Mouse (Mus musculus) embryo, embryonic 11.5 days (tissue): Measurements from ENCODE around the gene Enpp5.
A peak's percentile ranks its signal among the peaks of the same experiment; 100 is the strongest.

Source experiments
- DNase-seq: peaks from one replicate; pipeline ENCODE4 v3.0.0-alpha.2; 2012; ENCODE audit warnings: low read depth, low spot score

Gene Enpp5

DNA sequence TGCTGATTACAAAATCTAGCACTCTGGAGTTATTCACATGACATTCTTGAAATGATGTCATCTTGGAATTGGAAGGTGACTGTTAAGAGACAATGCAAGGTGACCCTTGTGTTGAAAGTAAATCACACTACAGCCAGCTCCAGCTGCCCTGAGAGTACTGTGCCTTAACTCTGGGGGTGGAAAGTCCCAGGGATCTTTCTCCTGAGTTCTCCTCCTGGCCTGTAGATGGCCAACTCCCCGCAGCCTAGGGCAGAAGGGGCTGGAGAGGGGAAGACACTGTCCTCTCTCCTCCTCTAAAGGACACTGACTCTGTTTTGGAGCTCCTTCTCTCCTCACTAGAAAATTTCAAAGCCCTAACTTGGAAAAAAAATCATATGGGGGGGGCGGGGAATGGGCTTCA, 12.9 kb downstream of the Enpp5 start:
- DNase-seq = no peak

DNA sequence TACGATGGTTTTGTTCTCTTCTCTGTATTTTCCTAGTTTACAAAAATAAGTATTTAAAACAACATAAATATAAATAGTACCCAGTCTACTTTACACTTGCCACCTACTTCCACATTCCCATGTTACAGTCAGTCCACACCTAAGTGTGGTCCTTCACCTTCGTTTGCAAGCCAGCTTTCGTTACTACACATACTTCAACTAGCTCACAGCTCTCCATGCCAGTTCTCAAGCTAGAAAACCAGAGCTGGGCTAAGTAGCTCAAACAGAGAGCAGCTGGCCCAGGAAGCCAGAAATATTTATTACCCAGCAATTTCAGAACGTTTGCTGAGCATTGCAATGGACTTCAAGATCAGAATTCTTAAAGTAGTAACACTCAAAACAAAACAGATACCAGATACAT, 21.9 kb downstream of the Enpp5 start:
- no peak for DNase-seq

DNA sequence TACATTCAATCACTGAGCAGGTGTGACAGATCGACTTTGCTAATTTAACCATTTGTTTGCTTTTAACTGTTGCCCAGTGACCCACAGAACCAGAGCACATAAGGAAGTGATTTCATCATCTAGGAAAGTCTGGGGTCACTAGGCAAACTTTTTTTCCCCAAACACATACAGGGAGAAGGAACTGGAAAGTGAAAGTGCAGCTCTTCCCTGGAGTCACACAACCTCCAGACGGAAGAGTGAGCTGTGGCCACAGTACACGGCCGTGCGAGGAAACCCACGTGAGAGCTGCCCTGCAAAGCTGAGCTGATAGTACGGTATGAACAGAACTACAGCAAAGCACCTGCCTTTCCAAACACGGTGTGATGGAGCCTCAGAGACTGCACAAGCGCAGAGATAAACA, 22.3 kb downstream of the Enpp5 start:
- no peak for DNase-seq

DNA sequence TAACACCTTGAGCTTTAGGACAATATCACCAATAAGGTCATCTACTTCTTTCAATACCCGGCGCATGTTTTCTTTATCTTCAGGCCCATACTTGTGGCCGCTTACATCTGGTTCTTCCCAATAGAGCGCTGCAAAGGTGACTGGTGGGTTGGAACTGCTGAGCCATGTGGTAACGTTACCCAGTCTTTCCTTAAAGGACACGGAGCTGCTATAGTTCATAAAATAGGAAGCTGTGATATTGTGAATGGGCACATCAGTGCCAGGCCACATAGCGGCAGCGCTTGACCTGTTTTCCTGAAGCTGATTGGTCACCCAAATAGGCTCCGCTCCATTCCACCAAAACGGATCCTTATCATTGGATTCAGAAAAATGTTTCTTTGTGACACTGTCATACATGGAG, 23.3 kb downstream of the Enpp5 start:
- DNase-seq = no peak

DNA sequence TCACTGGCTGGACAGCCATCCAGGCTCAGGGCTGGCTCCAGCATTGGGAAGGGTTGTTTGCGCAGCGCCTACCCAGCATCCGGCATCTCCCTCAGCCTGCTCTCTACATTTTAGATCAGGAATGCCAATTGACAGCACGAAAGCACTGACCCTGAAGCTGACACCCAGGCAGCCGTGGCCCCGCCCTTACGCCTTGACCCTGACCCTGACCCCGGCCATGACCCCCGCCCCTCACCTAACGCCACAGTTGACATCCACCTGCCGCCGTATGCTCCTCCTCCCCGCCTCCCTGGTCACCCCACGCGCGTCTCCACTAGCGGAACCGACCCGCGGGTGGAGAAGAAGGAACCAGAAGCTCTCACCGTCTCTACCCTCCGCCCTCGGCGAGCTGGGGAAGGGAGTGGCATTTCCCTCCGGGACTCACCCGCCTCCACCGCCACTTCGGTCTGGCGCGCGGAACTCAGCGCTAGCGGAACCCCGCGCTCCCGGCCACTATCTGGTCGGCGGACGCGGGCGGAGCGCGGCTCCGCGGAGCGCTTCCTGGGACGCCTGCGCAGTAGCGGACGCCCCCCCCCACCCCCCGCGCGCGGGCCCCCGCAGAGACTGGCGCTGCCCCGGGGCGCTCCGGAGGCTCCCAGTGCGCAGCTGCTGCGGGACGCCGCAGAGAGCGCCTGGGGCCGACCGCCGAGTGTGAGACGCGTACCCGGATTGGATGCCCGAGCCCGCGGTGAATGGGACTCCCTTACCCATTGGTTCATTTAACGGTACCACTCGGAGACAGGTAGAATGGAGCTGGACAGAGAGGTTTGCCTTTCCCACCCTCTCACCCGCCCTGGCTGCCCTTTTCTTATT, 26.9 kb downstream of the Enpp5 start, which contains the start of gene Enpp4:
Gene Enpp4 (minus strand): TSS at position 523 of the 852 bp plus-strand sequence.
- peak; percentile 73 for DNase-seq

DNA sequence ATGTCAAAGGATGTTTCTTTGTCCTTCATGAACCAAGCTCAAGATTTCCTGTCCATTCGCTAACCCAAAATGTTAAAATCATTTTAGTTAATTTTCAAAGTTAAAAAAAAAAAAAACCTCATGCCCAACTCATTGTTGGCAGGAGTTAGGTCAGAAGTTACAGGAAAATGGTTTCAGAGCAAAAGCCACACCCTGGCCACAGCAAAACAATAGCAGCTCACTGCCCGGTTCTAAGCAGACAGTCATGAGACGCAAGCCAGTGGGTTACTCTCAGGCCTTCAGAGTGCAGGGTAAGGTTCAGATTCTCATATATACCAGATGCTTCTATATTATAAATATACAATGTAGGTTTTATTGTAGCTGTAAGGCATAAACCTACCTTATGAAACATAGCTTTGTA, 29.7 kb downstream of the Enpp5 start:
- DNase-seq = no peak

DNA sequence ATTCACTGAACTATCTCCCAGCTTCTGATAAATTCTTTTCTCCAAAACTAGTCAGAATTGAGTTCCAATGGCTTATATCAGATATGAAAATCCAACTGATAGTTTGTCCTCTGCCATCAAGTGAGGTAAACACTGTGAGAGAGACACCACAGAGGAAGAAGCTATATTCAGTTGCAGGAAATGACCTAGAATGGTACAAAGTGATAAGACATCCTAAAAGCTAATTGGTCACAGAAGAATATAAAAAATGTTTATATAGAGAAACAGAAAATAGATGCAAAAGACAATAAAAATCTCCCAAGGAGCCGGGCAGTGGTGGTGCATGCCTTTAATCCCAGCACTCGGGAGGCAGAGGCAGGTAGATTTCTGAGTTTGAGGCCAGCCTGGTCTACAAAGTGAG, 38.0 kb downstream of the Enpp5 start:
- DNase-seq = no peak

DNA sequence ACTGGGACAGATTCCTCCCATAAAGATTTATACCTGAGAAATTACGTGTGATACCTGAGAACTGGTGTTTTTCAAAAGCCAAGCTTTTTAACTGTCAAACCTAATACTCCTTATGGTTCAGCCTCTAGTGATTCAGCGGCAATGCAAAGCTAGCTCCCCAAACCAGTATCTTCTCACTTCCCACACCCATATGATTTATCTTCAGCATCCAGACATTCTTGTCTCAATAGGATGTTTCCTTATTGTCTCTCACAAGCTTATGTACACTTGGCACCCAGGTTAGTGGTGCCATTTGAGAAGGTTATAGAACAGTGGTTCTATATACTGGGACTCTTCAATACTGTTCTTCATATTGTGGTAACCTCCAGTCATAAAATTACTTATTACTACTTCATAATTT, 39.1 kb downstream of the Enpp5 start:
- no peak for DNase-seq

DNA sequence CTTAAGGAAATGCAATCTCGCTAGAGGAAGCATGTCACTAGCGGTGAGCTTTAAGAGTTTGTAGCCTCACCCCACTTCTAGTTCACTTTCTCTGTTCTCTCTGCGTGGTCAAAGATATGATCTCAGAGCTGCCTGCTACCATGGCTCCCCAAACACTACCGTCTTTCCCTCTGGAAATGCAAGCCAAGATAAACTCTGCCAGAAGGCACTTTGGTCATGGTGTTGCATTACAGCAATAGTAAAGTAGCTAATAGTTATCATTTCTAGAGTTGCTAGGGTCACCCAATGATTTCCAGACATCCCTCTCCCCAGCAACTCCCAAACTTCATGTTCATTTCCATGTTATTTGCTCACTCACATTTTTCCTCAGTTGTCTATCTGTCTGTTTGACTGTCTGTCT, 39.6 kb downstream of the Enpp5 start:
- DNase-seq = no peak

DNA sequence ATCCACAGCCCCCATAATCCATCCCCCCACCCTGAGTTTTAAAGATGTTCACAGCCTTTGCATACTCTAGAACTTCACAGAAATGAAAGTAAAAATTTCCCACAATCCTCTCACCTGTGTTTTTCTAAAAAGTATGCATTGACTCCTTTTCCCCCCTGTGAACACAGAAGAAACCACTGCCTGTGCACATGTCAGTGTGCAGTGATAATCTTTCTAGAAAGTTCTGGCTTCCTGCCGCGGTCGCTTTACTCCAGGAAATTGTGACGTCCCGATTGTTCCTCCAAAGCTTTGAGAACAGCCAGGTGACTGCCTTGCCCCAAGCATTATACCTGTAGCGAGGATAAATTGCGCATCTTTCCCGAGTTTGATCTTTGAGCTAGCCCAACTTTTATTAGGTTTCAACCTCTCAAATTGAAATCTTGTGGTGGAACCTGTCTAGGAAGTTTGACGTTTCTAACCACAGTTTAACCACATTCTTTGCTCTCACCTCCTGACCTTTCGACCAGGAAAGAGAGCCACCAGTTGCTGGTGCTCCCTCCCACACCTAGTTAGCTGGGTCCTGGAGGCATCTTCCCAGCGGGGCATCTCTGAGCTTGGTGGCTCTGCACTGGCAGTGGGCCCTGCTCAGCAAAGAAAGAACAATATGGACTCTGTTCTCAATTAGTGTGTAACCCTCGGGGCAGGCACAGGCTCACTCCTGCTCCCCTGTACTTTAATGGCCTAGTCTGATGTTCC, 42.9 kb downstream of the Enpp5 start:
- no peak for DNase-seq

DNA sequence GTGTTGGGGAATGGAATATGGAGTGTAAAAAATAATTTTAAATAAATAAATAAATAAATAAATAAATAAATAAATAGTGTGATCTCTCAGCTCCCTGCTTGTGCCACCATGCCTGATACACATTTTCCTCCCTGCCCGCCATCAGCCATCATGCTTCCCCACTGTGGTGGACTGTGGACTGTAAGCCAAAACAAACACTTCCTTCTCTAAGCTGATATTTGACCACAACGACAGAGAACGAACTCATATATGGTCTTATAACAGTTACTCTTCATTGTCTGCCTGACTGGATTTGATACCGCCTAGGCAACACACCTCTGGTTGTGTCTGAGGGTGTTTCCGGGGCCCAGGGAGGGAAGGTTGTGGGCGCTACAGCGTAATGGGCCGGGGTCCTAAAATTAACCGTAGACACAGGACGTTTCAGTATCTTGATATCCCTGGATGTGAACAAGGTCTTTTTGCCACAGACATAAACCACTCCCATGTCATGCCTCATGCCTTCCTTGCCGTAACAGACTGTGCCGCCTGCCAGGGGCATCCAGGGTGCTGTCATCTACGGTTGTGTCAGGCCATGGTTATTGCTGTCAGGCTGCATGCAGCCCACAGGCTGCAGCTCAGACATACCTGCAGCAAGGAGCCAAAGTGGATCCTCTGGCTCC, 50.6 kb downstream of the Enpp5 start:
- no peak for DNase-seq

DNA sequence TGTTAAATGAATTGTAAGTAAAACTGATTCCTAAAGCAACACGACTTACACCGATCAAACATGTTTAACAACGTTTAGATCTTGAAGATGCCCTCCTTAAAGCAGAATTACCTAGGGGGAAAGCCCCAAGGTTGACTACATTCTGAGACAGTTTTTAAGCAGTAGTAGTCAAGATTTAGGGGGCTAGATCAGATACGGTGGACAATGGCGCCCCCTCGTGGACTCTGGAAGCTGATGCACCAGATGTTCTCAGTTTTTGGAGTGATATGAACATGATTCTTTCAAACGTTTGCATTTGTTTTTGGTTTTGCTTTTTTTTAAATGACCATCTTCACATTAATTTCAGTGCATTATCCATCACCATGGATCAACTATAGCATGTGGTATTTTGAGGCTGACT, 51.8 kb downstream of the Enpp5 start:
- DNase-seq = peak; percentile 63

DNA sequence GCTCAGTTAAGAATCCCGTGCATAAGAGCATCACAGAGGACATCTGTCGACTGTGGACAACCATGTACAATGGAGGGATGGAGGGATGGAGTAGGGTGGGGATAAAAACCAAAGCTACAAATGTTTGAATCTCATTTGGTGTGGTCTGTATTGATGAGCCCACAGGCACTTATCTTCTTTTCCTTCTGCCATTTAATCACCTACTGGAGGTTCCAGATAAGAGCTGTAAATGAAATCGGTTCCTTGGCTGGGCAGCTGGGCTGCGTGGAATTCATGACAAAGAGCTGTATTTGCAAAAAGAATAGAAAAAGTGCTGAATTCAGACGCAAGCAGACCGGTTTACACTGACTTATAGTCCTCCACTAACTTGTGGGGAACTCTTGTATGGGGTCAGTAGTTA, 55.5 kb downstream of the Enpp5 start:
- no peak for DNase-seq

DNA sequence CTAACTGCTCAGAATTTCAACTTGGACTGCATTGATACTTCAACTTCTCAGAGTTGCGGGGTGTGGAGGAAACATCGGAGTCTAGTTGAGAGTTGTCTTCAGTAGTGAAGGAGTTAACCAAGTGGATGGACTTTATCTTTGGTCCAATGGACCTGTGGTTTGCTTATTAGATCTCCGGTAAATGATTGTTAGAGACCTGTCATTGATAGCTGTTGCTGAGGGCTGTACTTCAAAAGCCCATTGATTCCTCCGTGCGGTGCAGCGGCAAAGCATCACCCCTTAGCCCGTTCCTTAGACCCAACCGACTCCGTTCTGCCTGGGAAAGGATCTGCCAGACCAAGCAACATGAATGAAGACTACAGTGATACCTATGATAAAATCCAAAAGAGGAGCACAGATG, 55.9 kb downstream of the Enpp5 start:
- no peak for DNase-seq

DNA sequence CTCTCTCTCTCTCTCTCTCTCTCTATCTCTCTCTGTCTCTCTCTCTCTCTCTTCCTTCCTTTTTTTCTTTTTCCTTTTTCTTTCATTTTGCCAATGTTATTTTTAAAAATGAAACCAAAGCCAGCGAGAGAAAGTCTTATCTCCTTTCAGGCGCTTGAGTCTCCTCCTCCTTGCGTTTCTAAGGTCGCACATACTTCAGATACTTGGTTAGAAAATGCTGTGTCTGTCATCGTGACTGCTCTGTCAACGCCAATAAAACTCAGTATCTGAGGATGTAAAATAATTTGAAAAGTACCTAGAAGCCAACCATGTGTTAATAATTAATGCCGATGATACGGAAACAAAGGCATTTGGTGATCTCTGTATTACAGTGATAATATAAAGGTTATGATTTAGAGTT, 57.4 kb downstream of the Enpp5 start:
- no peak for DNase-seq
